Mouse (Mus musculus) kidney, adult 18-20 months (tissue): ENCODE results near the gene Itga5.

Experiments used
- DNase-seq: peaks from one replicate; pipeline ENCODE4 v3.0.0; 2021

Itga5 gene

GRCm38 (mm10) chr15:103338829-103339165 is 27.8 kb downstream of the Itga5 start:
- no peak for DNase-seq

- no peak for DNase-seq
These were observed 29.4 kb downstream of the Itga5 start for GRCm38 (mm10) chr15:103336996-103337667.

- DNase-seq = no peak
These were observed 30.9 kb downstream of the Itga5 start for GRCm38 (mm10) chr15:103335488-103336235.

- no peak for DNase-seq
These were observed 31.5 kb downstream of the Itga5 start for GRCm38 (mm10) chr15:103335040-103335439.

GRCm38 (mm10) chr15:103334194-103334593 is 32.4 kb downstream of the Itga5 start:
- no peak for DNase-seq

- DNase-seq = no peak
These were observed 32.8 kb downstream of the Itga5 start for GRCm38 (mm10) chr15:103333738-103334137.

- DNase-seq = no peak
These were observed 33.4 kb downstream of the Itga5 start for GRCm38 (mm10) chr15:103333081-103333615.

- DNase-seq = peak; percentile 90
These were observed 42.9 kb downstream of the Itga5 start for GRCm38 (mm10) chr15:103323455-103324247.

GRCm38 (mm10) chr15:103323070-103323454 is 43.5 kb downstream of the Itga5 start:
- DNase-seq = no peak

GRCm38 (mm10) chr15:103322396-103322795 is 44.2 kb downstream of the Itga5 start:
- no peak for DNase-seq

GRCm38 (mm10) chr15:103321076-103321475 is 45.5 kb downstream of the Itga5 start:
- DNase-seq = no peak

- DNase-seq = no peak
These were observed 48.3 kb downstream of the Itga5 start for GRCm38 (mm10) chr15:103318201-103318816.

- DNase-seq = no peak
These were observed 48.8 kb downstream of the Itga5 start for GRCm38 (mm10) chr15:103317731-103318130.

GRCm38 (mm10) chr15:103317120-103317519 is 49.4 kb downstream of the Itga5 start:
- no peak for DNase-seq

GRCm38 (mm10) chr15:103315979-103316776 is 50.4 kb downstream of the Itga5 start:
- DNase-seq = no peak

- DNase-seq = peak; percentile 85
These were observed 51.5 kb downstream of the Itga5 start for GRCm38 (mm10) chr15:103315011-103315502.

- no peak for DNase-seq
These were observed 52.4 kb downstream of the Itga5 start for GRCm38 (mm10) chr15:103314181-103314580.

- DNase-seq = peak; percentile 58
These were observed 53.0 kb downstream of the Itga5 start for GRCm38 (mm10) chr15:103313495-103314095.

GRCm38 (mm10) chr15:103310365-103310910 is 56.1 kb downstream of the Itga5 start, which contains the start of gene Gpr84:
TSS of gene Gpr84 (minus strand) at chr15:103310612.
- no peak for DNase-seq

- no peak for DNase-seq
These were observed 57.5 kb downstream of the Itga5 start for GRCm38 (mm10) chr15:103308876-103309580.
